9 mouse cellular contexts compared by ENCODE assay signal in the genomic region with DNA sequence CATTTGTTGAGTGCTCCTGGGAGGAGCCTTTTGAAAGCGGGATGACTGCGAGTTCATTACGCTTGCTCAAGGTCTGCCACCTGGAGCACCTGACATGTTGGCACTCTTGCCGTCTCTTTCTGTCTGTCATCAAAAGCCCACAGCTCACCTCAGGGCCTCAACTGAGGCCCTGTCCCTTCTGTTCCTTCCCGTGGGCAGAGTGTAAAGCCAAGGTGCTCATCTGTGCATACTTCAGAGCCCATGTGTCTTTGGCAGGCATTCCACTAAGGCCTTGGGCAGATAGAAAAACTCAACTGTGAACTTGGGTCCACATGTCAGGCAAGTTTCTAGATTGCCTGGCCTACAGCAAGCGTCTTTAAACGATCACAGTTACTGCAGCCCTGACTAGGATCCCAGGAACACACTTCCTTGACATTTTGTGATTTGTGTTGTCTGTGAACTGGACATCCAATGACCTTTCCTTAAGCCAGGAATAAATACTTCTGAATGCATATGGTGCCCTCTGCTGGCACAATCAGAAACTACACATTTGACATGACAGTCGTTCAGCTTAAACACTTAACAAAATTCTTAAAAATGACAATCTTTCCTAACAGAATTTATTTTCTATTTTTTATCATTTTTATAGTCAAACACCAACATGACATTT.
A peak's percentile ranks its signal among the peaks of the same experiment; 100 is the strongest.
DNase-seq lines count a peak whose midpoint lies in the region; ATAC-seq lines count a peak whose summit lies in the region.
"Had no signal": no experiment of that assay in that cellular context is flagged by ENCODE, and none has a peak within 500 bp of the region (broad histone marks: within the 10 kb centered on the region; RNA-seq: fewer than 3 reads in every experiment).

No protein-coding gene starts in this region.

- no peak for ATAC-seq in CD4-positive, CD25-positive, alpha-beta regulatory T cell, adult 4 months
- peak; percentile 42 for ATAC-seq in forebrain, embryonic 11.5 days (replicated peaks; ENCODE audit: low FRiP score)
- peak; percentile 62; the same call in 1 of the 2 replicates for ATAC-seq in hindbrain, embryonic 14.5 days (ENCODE audit: low FRiP score)

- H3K4me3 ChIP-seq in forebrain, embryonic 11.5 days (ENCODE audit: low read depth, low read length): no peak overlapping the region
- no peak overlapping the region for H3K4me3 ChIP-seq in hindbrain, embryonic 14.5 days (replicated peaks; ENCODE audit: low read length)
- H3K4me3 ChIP-seq: limb, embryonic 13.5 days had no signal

- 52% methylated on average over 8 of the region's 8 CpGs for WGBS in forebrain, embryonic 11.5 days
- 54% methylated on average over 8 of the region's 8 CpGs for WGBS in hindbrain, embryonic 14.5 days

- peak; percentile 54 for DNase-seq in CD4-positive, CD25-positive, alpha-beta regulatory T cell, adult 2 months (ENCODE audit: low read depth, low spot score)
- peak; percentile 31 for DNase-seq in c-Kit-positive CD71-negative TER-119-negative erythroid progenitor cells, embryonic 14.5 days (ENCODE audit: low read depth)
- DNase-seq in forebrain, embryonic 11.5 days (ENCODE audit: low spot score): peak; percentile 74
- peak; percentile 93 for DNase-seq in hindbrain, embryonic 14.5 days (ENCODE audit: low spot score)
- peak; percentile 34 to 47 for DNase-seq in layer of hippocampus, postnatal 36 days
- DNase-seq in mesoderm, embryonic 11.5 days (ENCODE audit: low read depth, low spot score): peak; percentile 77
- peak; percentile 76 for DNase-seq in right cerebral cortex, postnatal 14 days

- H3K9me3 ChIP-seq in forebrain, embryonic 11.5 days (ENCODE audit: control insufficient read depth, low read length): no peaks in the 10 kb centered on the region
- H3K9me3 ChIP-seq in hindbrain, embryonic 14.5 days (ENCODE audit: control insufficient read depth, low read length): no peaks in the 10 kb centered on the region
- H3K9me3 ChIP-seq: limb, embryonic 13.5 days had no signal

- no peaks in the 10 kb centered on the region; the same call in 1 of the 2 replicates for H3K27me3 ChIP-seq in forebrain, embryonic 11.5 days (ENCODE audit: control insufficient read depth, insufficient read depth, low read length)
- H3K27me3 ChIP-seq in hindbrain, embryonic 14.5 days (ENCODE audit: control insufficient read depth, insufficient read depth, low read length): no peaks in the 10 kb centered on the region

- no peak overlapping the region for H3K27ac ChIP-seq in forebrain, embryonic 11.5 days (ENCODE audit: low read depth, low read length)
- no peak overlapping the region for H3K27ac ChIP-seq in hindbrain, embryonic 14.5 days
- H3K27ac ChIP-seq: limb, embryonic 13.5 days had no signal

- H3K9ac ChIP-seq in forebrain, embryonic 11.5 days (ENCODE audit: low read length): no peak overlapping the region
- no peak overlapping the region for H3K9ac ChIP-seq in hindbrain, embryonic 14.5 days
- H3K9ac ChIP-seq: limb, embryonic 13.5 days had no signal

- H3K4me1 ChIP-seq in forebrain, embryonic 11.5 days (replicated peaks; ENCODE audit: control insufficient read depth, insufficient read depth, low read length): 0 out of 2 replicates have a peak, but pooled peaks cover 2% of the 10 kb centered on the region
- no peaks in the 10 kb centered on the region; the same call in 1 of the 2 replicates for H3K4me1 ChIP-seq in hindbrain, embryonic 14.5 days (replicated peaks; ENCODE audit: control insufficient read depth, insufficient read depth, low read length)
- H3K4me1 ChIP-seq: limb, embryonic 13.5 days had no signal

- no peak overlapping the region for H3K4me2 ChIP-seq in forebrain, embryonic 11.5 days (ENCODE audit: low read depth, low read length, severe bottlenecking)
- H3K4me2 ChIP-seq in hindbrain, embryonic 14.5 days (replicated peaks): no peak overlapping the region
- H3K4me2 ChIP-seq: limb, embryonic 13.5 days had no signal

- no peaks in the 10 kb centered on the region for H3K36me3 ChIP-seq in forebrain, embryonic 11.5 days (ENCODE audit: control insufficient read depth, insufficient read depth, low read length)
- H3K36me3 ChIP-seq in hindbrain, embryonic 14.5 days (replicated peaks; ENCODE audit: control insufficient read depth, insufficient read depth): peaks cover 26% of the 10 kb centered on the region
- H3K36me3 ChIP-seq: limb, embryonic 13.5 days had no signal

Comparison
In these comparisons a context has a peak if more than half of its experiments do, and no peak if none do; other contexts are left out.
1. DNase-seq: peak in every context shown above with its lines; median percentile 93 in hindbrain, embryonic 14.5 days; 77 in mesoderm, embryonic 11.5 days; 76 in right cerebral cortex, postnatal 14 days; 74 in forebrain, embryonic 11.5 days; 54 in CD4-positive, CD25-positive, alpha-beta regulatory T cell, adult 2 months; 40 in layer of hippocampus, postnatal 36 days; 31 in c-Kit-positive CD71-negative TER-119-negative erythroid progenitor cells, embryonic 14.5 days.